Mouse (Mus musculus) C2C12 (cell line): ENCODE results near the gene Olfr324. TPM values are rescaled to one million over a fixed set of nuclear protein-coding genes. Genes with fewer than 3 reads are reported as not detected.

Experiments
- H3K27me3 ChIP-seq: one replicate; pipeline ENCODE4 v1.6.1; 2011; ENCODE audit not compliant: control insufficient read depth, insufficient read depth, insufficient read length
- H3K36me3 ChIP-seq: one replicate; pipeline ENCODE4 v1.6.1; 2011; ENCODE audit not compliant: control insufficient read depth, insufficient read depth
- H3K4me3 ChIP-seq: one replicate; pipeline ENCODE4 v1.5.1; 2011; ENCODE audit warnings: mild to moderate bottlenecking, control low read depth; ENCODE audit not compliant: poor library complexity, insufficient read depth, severe bottlenecking
- H3K79me2 ChIP-seq: one replicate; pipeline ENCODE4 v1.6.1; 2011; ENCODE audit not compliant: control insufficient read depth, insufficient read depth
- H3K79me3 ChIP-seq: one replicate; pipeline ENCODE4 v1.6.1; 2011; ENCODE audit warnings: low read depth, control low read depth
- H3ac ChIP-seq: one replicate; pipeline ENCODE3; 2011; ENCODE audit warnings: low read depth; ENCODE audit not compliant: control insufficient read depth, insufficient read length
- CEBPB ChIP-seq: IDR thresholded peaks from one replicate; pipeline ENCODE4 v1.6.1; 2011; ENCODE audit warnings: low read depth, mild to moderate bottlenecking, control low read depth, moderate library complexity
- CTCF ChIP-seq: IDR thresholded peaks from one replicate; pipeline ENCODE4 v1.5.1; 2011; ENCODE audit not compliant: control insufficient read depth, insufficient read depth, insufficient read length
- FOSL1 ChIP-seq: IDR thresholded peaks from one replicate; pipeline ENCODE4 v1.8.0; 2011; ENCODE audit warnings: mild to moderate bottlenecking, low read length; ENCODE audit not compliant: poor library complexity, insufficient read depth, severe bottlenecking
- MAX ChIP-seq: IDR thresholded peaks from one replicate; pipeline ENCODE4 v1.6.1; 2011; ENCODE audit warnings: mild to moderate bottlenecking, control low read depth
- MYOD1 ChIP-seq: IDR thresholded peaks from one replicate; pipeline ENCODE4 v1.6.1; 2011; ENCODE audit warnings: low read depth; ENCODE audit not compliant: control insufficient read depth, insufficient read length
- MYOG ChIP-seq: IDR thresholded peaks from one replicate; pipeline ENCODE4 v1.6.1; 2011; ENCODE audit not compliant: control insufficient read depth, insufficient read length; ENCODE audit errors: extremely low read depth
- USF1 ChIP-seq: IDR thresholded peaks from one replicate; pipeline ENCODE4 v1.6.1; 2011; ENCODE audit warnings: low read depth, mild to moderate bottlenecking, control low read depth, moderate library complexity
- polyA plus RNA-seq: library from polyadenylated mRNA; unstranded; fragments of >200 nt; fragmentation: generic; extraction: Trizol; gene quantifications from one replicate; pipeline ENCODE4 v1.2.1, GENCODE M21; 2012; ENCODE audit warnings: missing spikeins

The Olfr324 gene
- polyA plus RNA-seq, 1 experiment = not detected

DNA sequence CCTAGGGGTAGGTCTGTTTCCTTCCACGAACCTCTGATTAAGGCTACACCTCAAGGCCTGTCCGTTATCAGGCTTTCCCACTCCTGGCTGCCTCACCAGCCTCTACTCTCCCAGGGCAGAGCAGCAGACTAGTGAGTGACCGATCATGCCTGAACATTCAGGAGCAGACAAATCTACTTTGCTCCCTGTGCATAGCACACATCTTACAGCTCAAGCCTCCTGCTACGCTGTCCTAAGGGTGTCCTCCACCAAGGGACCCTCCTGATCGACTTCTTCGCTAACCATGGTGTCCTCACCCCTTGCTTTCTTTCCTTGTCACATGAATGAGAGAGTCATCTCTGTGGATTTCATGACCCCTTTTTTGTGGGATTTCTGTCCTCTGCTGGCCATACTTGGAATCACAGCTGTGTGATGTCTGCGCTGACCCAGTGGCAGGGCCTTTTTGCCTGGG is 7.0 kb upstream of the Olfr324 start:
- Histone ChIP-seq H3ac (no peak overlapping the region), H3K79me3 (no peaks in the 10 kb centered on the region), H3K4me3 (no peak overlapping the region), H3K79me2 (no peaks in the 10 kb centered on the region), H3K27me3 (no peaks in the 10 kb centered on the region), H3K36me3 (no peaks in the 10 kb centered on the region)
- TF ChIP-seq CTCF (peak; percentile 45), USF1 (no peak)

- H3K27me3 ChIP-seq = no peaks in the 10 kb centered on the region
- H3ac ChIP-seq = no peak overlapping the region
- H3K79me2 ChIP-seq = no peaks in the 10 kb centered on the region
- no peaks in the 10 kb centered on the region for H3K79me3 ChIP-seq
- H3K4me3 ChIP-seq = no peak overlapping the region
- no peak for TF ChIP-seq USF1
- no peak for TF ChIP-seq MYOD1
- no peak for TF ChIP-seq CTCF
- no peak for TF ChIP-seq MAX
- no peak for TF ChIP-seq FOSL1
- TF ChIP-seq CEBPB = no peak
- TF ChIP-seq MYOG = no peak
- H3K36me3 ChIP-seq = no peaks in the 10 kb centered on the region
Observed at GRCm38 (mm10) chr11:58588620-58589250, 6.2 kb upstream of the Olfr324 start.

GRCm38 (mm10) chr11:58597837-58598236 is 2.9 kb downstream of the Olfr324 start:
- no peak overlapping the region for H3ac ChIP-seq
- TF ChIP-seq MYOD1 (no peak), USF1 (no peak), CTCF (no peak), FOSL1 (no peak), MYOG (no peak), MAX (no peak), CEBPB (no peak)
- no peaks in the 10 kb centered on the region for H3K27me3 ChIP-seq
- H3K79me3 ChIP-seq = no peaks in the 10 kb centered on the region
- no peaks in the 10 kb centered on the region for H3K79me2 ChIP-seq
- no peaks in the 10 kb centered on the region for H3K36me3 ChIP-seq
- no peak overlapping the region for H3K4me3 ChIP-seq

DNA sequence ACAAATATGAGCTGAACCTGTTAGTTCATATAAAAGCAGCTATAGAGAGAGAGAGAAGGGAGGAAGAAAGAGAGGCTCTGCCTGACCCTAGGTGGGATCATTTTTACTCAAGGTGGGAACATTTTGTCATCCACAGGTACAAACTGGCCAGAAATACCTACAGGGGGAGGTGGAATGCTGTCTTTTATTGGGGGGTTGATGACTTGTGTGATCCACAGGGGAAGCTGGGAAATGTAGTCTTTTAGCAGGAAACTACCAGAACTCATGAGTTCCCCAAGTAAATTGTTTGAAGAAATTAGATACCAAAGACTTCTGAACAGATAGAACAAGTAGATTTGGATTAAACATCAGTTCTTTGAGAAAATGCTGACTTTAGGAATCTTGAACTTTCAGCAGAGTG is 7.1 kb downstream of the Olfr324 start:
- H3K27me3 ChIP-seq = no peaks in the 10 kb centered on the region
- H3K79me3 ChIP-seq = no peaks in the 10 kb centered on the region
- no peak overlapping the region for H3ac ChIP-seq
- no peaks in the 10 kb centered on the region for H3K36me3 ChIP-seq
- TF ChIP-seq CEBPB (no peak), USF1 (no peak), CTCF (no peak), MYOG (no peak), FOSL1 (no peak), MYOD1 (no peak), MAX (no peak)
- no peaks in the 10 kb centered on the region for H3K79me2 ChIP-seq
- H3K4me3 ChIP-seq = no peak overlapping the region

GRCm38 (mm10) chr11:58602800-58603560 is 8.1 kb downstream of the Olfr324 start:
- H3K79me3 ChIP-seq = no peaks in the 10 kb centered on the region
- no peak overlapping the region for H3ac ChIP-seq
- TF ChIP-seq MYOG = no peak
- TF ChIP-seq CTCF = no peak
- no peak for TF ChIP-seq USF1
- no peak for TF ChIP-seq CEBPB
- TF ChIP-seq MAX = no peak
- TF ChIP-seq FOSL1 = no peak
- TF ChIP-seq MYOD1 = no peak
- no peaks in the 10 kb centered on the region for H3K79me2 ChIP-seq
- no peak overlapping the region for H3K4me3 ChIP-seq
- no peaks in the 10 kb centered on the region for H3K36me3 ChIP-seq
- no peaks in the 10 kb centered on the region for H3K27me3 ChIP-seq

DNA sequence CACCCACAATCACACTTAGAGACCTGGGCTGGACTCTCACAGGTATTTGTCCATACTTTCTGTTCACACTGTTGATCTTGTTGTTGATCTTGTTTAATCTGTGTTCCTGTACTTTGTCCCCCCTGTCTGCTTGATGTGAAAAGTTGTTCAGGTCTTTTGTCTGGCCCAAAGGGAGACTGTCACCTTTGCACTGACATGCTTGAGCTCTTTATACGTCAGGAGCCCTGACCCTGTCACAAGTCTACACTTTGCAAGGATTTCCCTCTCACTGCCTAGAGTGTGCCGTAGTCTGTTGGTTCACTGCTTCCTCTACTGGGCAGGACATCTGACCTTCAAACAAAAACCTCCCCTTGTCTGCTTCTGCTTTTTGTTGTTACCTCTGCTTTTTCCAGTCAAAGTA is 9.8 kb downstream of the Olfr324 start:
- H3ac ChIP-seq = no peak overlapping the region
- H3K79me3 ChIP-seq = no peaks in the 10 kb centered on the region
- TF ChIP-seq MYOG = no peak
- TF ChIP-seq MYOD1 = no peak
- TF ChIP-seq FOSL1 = no peak
- TF ChIP-seq USF1 = no peak
- TF ChIP-seq CTCF = no peak
- TF ChIP-seq CEBPB = no peak
- TF ChIP-seq MAX = no peak
- H3K36me3 ChIP-seq = no peaks in the 10 kb centered on the region
- no peak overlapping the region for H3K4me3 ChIP-seq
- H3K27me3 ChIP-seq = no peaks in the 10 kb centered on the region
- no peaks in the 10 kb centered on the region for H3K79me2 ChIP-seq
